Mouse (Mus musculus): Measurements from ENCODE around the gene Amdhd2. TPM values are rescaled to one million over a fixed set of nuclear protein-coding genes. Genes with fewer than 3 reads are reported as not detected.
"Not testable (repeated sequence)": the region's sequence is repeated elsewhere in the genome, so short reads cannot be mapped to it uniquely, and the experiment has no call there.

Amdhd2 gene
- polyA plus RNA-seq, 1 experiment from 2014 or later = 27.3 TPM

GRCm38 (mm10) chr17:24137226-24137880 is 26.2 kb downstream of the Amdhd2 start:
- Histone ChIP-seq H3K27me3 (ENCODE audit: control insufficient read depth, insufficient read depth, low read length) (no peaks in the 10 kb centered on the region), H3K36me3 (ENCODE audit: control insufficient read depth, insufficient read depth, low read length) (no peaks in the 10 kb centered on the region), H3K4me2 (no peak overlapping the region), H3K9ac (ENCODE audit: low read length) (no peak overlapping the region), H3K9me3 (ENCODE audit: control insufficient read depth, low read length) (no peaks in the 10 kb centered on the region), H3K4me3 (ENCODE audit: low read depth, low read length) (no peak overlapping the region), H3K27ac (ENCODE audit: low read depth, low read length) (no peak overlapping the region), H3K4me1 (ENCODE audit: control insufficient read depth, insufficient read depth, low read length) (peaks cover 16% of the 10 kb centered on the region)
- 91% methylated on average over 2 of the region's 2 CpGs for WGBS
- no peak for DNase-seq (ENCODE audit: low spot score, missing footprints)
- no peak for ATAC-seq (ENCODE audit: low FRiP score)

- H3K4me3 ChIP-seq (ENCODE audit: low read depth, low read length) = no peak overlapping the region
- H3K27me3 ChIP-seq (ENCODE audit: control insufficient read depth, insufficient read depth, low read length) = no peaks in the 10 kb centered on the region
- no peak overlapping the region for H3K4me2 ChIP-seq
- no peaks in the 10 kb centered on the region for H3K9me3 ChIP-seq (ENCODE audit: control insufficient read depth, low read length)
- no peak overlapping the region for H3K9ac ChIP-seq (ENCODE audit: low read length)
- ATAC-seq (ENCODE audit: low FRiP score) (no peak), DNase-seq (ENCODE audit: low spot score, missing footprints) (no peak)
- no peaks in the 10 kb centered on the region for H3K36me3 ChIP-seq (ENCODE audit: control insufficient read depth, insufficient read depth, low read length)
- H3K4me1 ChIP-seq (ENCODE audit: control insufficient read depth, insufficient read depth, low read length) = no peaks in the 10 kb centered on the region
- H3K27ac ChIP-seq (ENCODE audit: low read depth, low read length) = no peak overlapping the region
These were observed 29.5 kb downstream of the Amdhd2 start for GRCm38 (mm10) chr17:24134062-24134461.

- H3K27ac ChIP-seq (ENCODE audit: low read depth, low read length); ATAC-seq (ENCODE audit: low FRiP score); H3K4me2 ChIP-seq; H3K4me1 ChIP-seq (ENCODE audit: control insufficient read depth, insufficient read depth, low read length); H3K9ac ChIP-seq (ENCODE audit: low read length); H3K4me3 ChIP-seq (ENCODE audit: low read depth, low read length); H3K27me3 ChIP-seq (ENCODE audit: control insufficient read depth, insufficient read depth, low read length); H3K9me3 ChIP-seq (ENCODE audit: control insufficient read depth, low read length); DNase-seq (ENCODE audit: low spot score, missing footprints); H3K36me3 ChIP-seq (ENCODE audit: control insufficient read depth, insufficient read depth, low read length): not testable (repeated sequence)
- WGBS = 88% methylated on average over 4 of the region's 4 CpGs
These were observed 30.6 kb downstream of the Amdhd2 start for GRCm38 (mm10) chr17:24132919-24133318.

GRCm38 (mm10) chr17:24131570-24131969 is 32.0 kb downstream of the Amdhd2 start:
- Histone ChIP-seq H3K27me3 (ENCODE audit: control insufficient read depth, insufficient read depth, low read length) (no peaks in the 10 kb centered on the region), H3K36me3 (ENCODE audit: control insufficient read depth, insufficient read depth, low read length) (no peaks in the 10 kb centered on the region), H3K9me3 (ENCODE audit: control insufficient read depth, low read length) (no peaks in the 10 kb centered on the region), H3K9ac (ENCODE audit: low read length) (no peak overlapping the region), H3K4me2 (no peak overlapping the region), H3K27ac (ENCODE audit: low read depth, low read length) (no peak overlapping the region), H3K4me1 (ENCODE audit: control insufficient read depth, insufficient read depth, low read length) (no peaks in the 10 kb centered on the region), H3K4me3 (ENCODE audit: low read depth, low read length) (no peak overlapping the region)
- ATAC-seq (ENCODE audit: low FRiP score) = no peak
- no peak for DNase-seq (ENCODE audit: low spot score, missing footprints)
- 93% methylated on average over 3 of the region's 3 CpGs for WGBS

- not testable (repeated sequence) for H3K4me1 ChIP-seq (ENCODE audit: control insufficient read depth, insufficient read depth, low read length); H3K36me3 ChIP-seq (ENCODE audit: control insufficient read depth, insufficient read depth, low read length); H3K4me2 ChIP-seq; ATAC-seq (ENCODE audit: low FRiP score); DNase-seq (ENCODE audit: low spot score, missing footprints); H3K27ac ChIP-seq (ENCODE audit: low read depth, low read length); H3K4me3 ChIP-seq (ENCODE audit: low read depth, low read length); H3K9me3 ChIP-seq (ENCODE audit: control insufficient read depth, low read length); H3K27me3 ChIP-seq (ENCODE audit: control insufficient read depth, insufficient read depth, low read length); H3K9ac ChIP-seq (ENCODE audit: low read length)
- 82% methylated on average over 4 of the region's 4 CpGs for WGBS
These were observed 34.3 kb downstream of the Amdhd2 start for GRCm38 (mm10) chr17:24129246-24129645.

- ATAC-seq (ENCODE audit: low FRiP score) (no peak), DNase-seq (ENCODE audit: low spot score, missing footprints) (no peak)
- Histone ChIP-seq H3K4me3 (ENCODE audit: low read depth, low read length) (no peak overlapping the region), H3K4me1 (ENCODE audit: control insufficient read depth, insufficient read depth, low read length) (no peaks in the 10 kb centered on the region), H3K27me3 (ENCODE audit: control insufficient read depth, insufficient read depth, low read length) (no peaks in the 10 kb centered on the region), H3K9ac (ENCODE audit: low read length) (no peak overlapping the region), H3K4me2 (no peak overlapping the region), H3K27ac (ENCODE audit: low read depth, low read length) (no peak overlapping the region), H3K9me3 (ENCODE audit: control insufficient read depth, low read length) (no peaks in the 10 kb centered on the region), H3K36me3 (ENCODE audit: control insufficient read depth, insufficient read depth, low read length) (no peaks in the 10 kb centered on the region)
- 97% methylated on average over 1 of the region's 1 CpGs for WGBS
These were observed 36.0 kb downstream of the Amdhd2 start for GRCm38 (mm10) chr17:24127592-24127991.

- no peak for ATAC-seq (ENCODE audit: low FRiP score)
- WGBS = 78% methylated on average over 3 of the region's 3 CpGs
- DNase-seq (ENCODE audit: low spot score, missing footprints) = no peak
These were observed 36.8 kb downstream of the Amdhd2 start for GRCm38 (mm10) chr17:24126801-24127200.

GRCm38 (mm10) chr17:24119446-24119845 is 44.1 kb downstream of the Amdhd2 start:
- Histone ChIP-seq H3K4me3 (ENCODE audit: low read depth, low read length) (no peak overlapping the region), H3K4me1 (ENCODE audit: control insufficient read depth, insufficient read depth, low read length) (no peaks in the 10 kb centered on the region), H3K27me3 (ENCODE audit: control insufficient read depth, insufficient read depth, low read length) (no peaks in the 10 kb centered on the region), H3K4me2 (no peak overlapping the region), H3K27ac (ENCODE audit: low read depth, low read length) (no peak overlapping the region), H3K36me3 (ENCODE audit: control insufficient read depth, insufficient read depth, low read length) (no peaks in the 10 kb centered on the region), H3K9ac (ENCODE audit: low read length) (no peak overlapping the region), H3K9me3 (ENCODE audit: control insufficient read depth, low read length) (no peaks in the 10 kb centered on the region)
- no peak for ATAC-seq (ENCODE audit: low FRiP score)
- no peak for DNase-seq (ENCODE audit: low spot score, missing footprints)
- WGBS = 90% methylated on average over 3 of the region's 3 CpGs

More at GRCm38 (mm10) chr17:24126801-24127200, 36.8 kb downstream of the Amdhd2 start:
- Histone ChIP-seq H3K9me3 (ENCODE audit: control insufficient read depth, low read length) (no peaks in the 10 kb centered on the region), H3K4me1 (ENCODE audit: control insufficient read depth, insufficient read depth, low read length) (no peaks in the 10 kb centered on the region), H3K4me2 (no peak overlapping the region), H3K36me3 (ENCODE audit: control insufficient read depth, insufficient read depth, low read length) (no peaks in the 10 kb centered on the region), H3K4me3 (ENCODE audit: low read depth, low read length) (no peak overlapping the region), H3K27ac (ENCODE audit: low read depth, low read length) (no peak overlapping the region), H3K9ac (ENCODE audit: low read length) (no peak overlapping the region), H3K27me3 (ENCODE audit: control insufficient read depth, insufficient read depth, low read length) (no peaks in the 10 kb centered on the region)

- Histone ChIP-seq H3K4me1 (ENCODE audit: control insufficient read depth, insufficient read depth, low read length) (no peaks in the 10 kb centered on the region), H3K27me3 (ENCODE audit: control insufficient read depth, insufficient read depth, low read length) (no peaks in the 10 kb centered on the region), H3K9me3 (ENCODE audit: control insufficient read depth, low read length) (no peaks in the 10 kb centered on the region), H3K36me3 (ENCODE audit: control insufficient read depth, insufficient read depth, low read length) (no peaks in the 10 kb centered on the region), H3K27ac (ENCODE audit: low read depth, low read length) (no peak overlapping the region), H3K4me2 (no peak overlapping the region), H3K4me3 (ENCODE audit: low read depth, low read length) (no peak overlapping the region), H3K9ac (ENCODE audit: low read length) (no peak overlapping the region)
- DNase-seq (ENCODE audit: low spot score, missing footprints) (no peak), ATAC-seq (ENCODE audit: low FRiP score) (no peak)
- 88% methylated on average over 4 of the region's 4 CpGs for WGBS
These were observed 50.5 kb downstream of the Amdhd2 start for GRCm38 (mm10) chr17:24113031-24113430.
